Comparison of ENCODE assay signal across 20 mouse cellular contexts in genomic region chr19:40936038-40936437, GRCm38 (mm10). TPM values are rescaled to one million over a fixed set of nuclear protein-coding genes. Genes with fewer than 3 reads are reported as not detected.
A peak's percentile ranks its signal among the peaks of the same experiment; 100 is the strongest.
DNase-seq lines count a peak whose midpoint lies in the region; ATAC-seq lines count a peak whose summit lies in the region.
"Had no signal": no experiment of that assay in that cellular context is flagged by ENCODE, and none has a peak within 500 bp of the region (broad histone marks: within the 10 kb centered on the region; RNA-seq: fewer than 3 reads in every experiment).

No protein-coding gene starts in this region.

- peaks cover 46% of the 10 kb centered on the region for H3K36me3 ChIP-seq in splenic B cell, adult 2 months (ENCODE audit: control insufficient read depth, insufficient read depth, low read length, poor library complexity, severe bottlenecking)
- H3K36me3 ChIP-seq in hindbrain, embryonic 10.5 days, result no peaks in the 10 kb centered on the region
- H3K36me3 ChIP-seq in kidney, embryonic 16.5 days (ENCODE audit: insufficient read depth, low read length), result 0 out of 2 replicates have a peak, but pooled peaks cover 3% of the 10 kb centered on the region
- H3K36me3 ChIP-seq: embryonic facial prominence, embryonic 15.5 days; forebrain, embryonic 10.5 days; hindbrain, embryonic 13.5 days; intestine, embryonic 15.5 days had no signal

- no peak overlapping the region for H3K4me3 ChIP-seq in hindbrain, embryonic 10.5 days
- no peak overlapping the region for H3K4me3 ChIP-seq in kidney, embryonic 16.5 days (ENCODE audit: low read length)
- H3K4me3 ChIP-seq: embryonic facial prominence, embryonic 15.5 days; forebrain, embryonic 10.5 days; hindbrain, embryonic 13.5 days; intestine, embryonic 15.5 days; kidney, embryonic 15.5 days had no signal

- H3K27me3 ChIP-seq in splenic B cell, adult 2 months (ENCODE audit: control insufficient read depth, insufficient read depth, low read length, poor library complexity, severe bottlenecking), result no peaks in the 10 kb centered on the region
- H3K27me3 ChIP-seq in hindbrain, embryonic 10.5 days (ENCODE audit: insufficient read depth, poor library complexity, severe bottlenecking), result no peaks in the 10 kb centered on the region
- no peaks in the 10 kb centered on the region for H3K27me3 ChIP-seq in kidney, embryonic 16.5 days (ENCODE audit: insufficient read depth, low read length)
- H3K27me3 ChIP-seq: embryonic facial prominence, embryonic 15.5 days; hindbrain, embryonic 13.5 days; intestine, embryonic 15.5 days; kidney, embryonic 15.5 days had no signal

- H3K9ac ChIP-seq in kidney, embryonic 16.5 days (replicated peaks; ENCODE audit: low read length), result no peak overlapping the region
- H3K9ac ChIP-seq: embryonic facial prominence, embryonic 15.5 days; hindbrain, embryonic 13.5 days; intestine, embryonic 15.5 days; kidney, embryonic 15.5 days; lung, embryonic 14.5 days had no signal

- H3K4me1 ChIP-seq in hindbrain, embryonic 10.5 days (replicated peaks), result peaks cover 5% of the 10 kb centered on the region
- no peaks in the 10 kb centered on the region for H3K4me1 ChIP-seq in kidney, embryonic 16.5 days (ENCODE audit: insufficient read depth, low read length)
- H3K4me1 ChIP-seq: embryonic facial prominence, embryonic 15.5 days; hindbrain, embryonic 13.5 days; intestine, embryonic 15.5 days; kidney, embryonic 15.5 days had no signal

- H3K27ac ChIP-seq in hindbrain, embryonic 10.5 days, result no peak overlapping the region
- H3K27ac ChIP-seq in kidney, embryonic 16.5 days (ENCODE audit: low read length), result no peak overlapping the region
- H3K27ac ChIP-seq: embryonic facial prominence, embryonic 15.5 days; forebrain, embryonic 10.5 days; hindbrain, embryonic 13.5 days; intestine, embryonic 15.5 days; kidney, embryonic 15.5 days; macrophage had no signal

- H3K9me3 ChIP-seq in hindbrain, embryonic 10.5 days, result peaks cover 13% of the 10 kb centered on the region; the same call in 1 of the 2 replicates
- peaks cover 6% of the 10 kb centered on the region for H3K9me3 ChIP-seq in kidney, embryonic 16.5 days (ENCODE audit: low read length)
- H3K9me3 ChIP-seq: embryonic facial prominence, embryonic 15.5 days; intestine, embryonic 15.5 days had no signal

- 28% methylated on average over 5 of the region's 5 CpGs for WGBS in hindbrain, embryonic 10.5 days
- 55% methylated on average over 5 of the region's 5 CpGs for WGBS in kidney, embryonic 16.5 days

- H3K4me2 ChIP-seq in kidney, embryonic 16.5 days (replicated peaks; ENCODE audit: low read depth, low read length), result no peak overlapping the region
- H3K4me2 ChIP-seq: embryonic facial prominence, embryonic 15.5 days; hindbrain, embryonic 13.5 days; intestine, embryonic 15.5 days; kidney, embryonic 15.5 days; lung, embryonic 14.5 days had no signal

- ATAC-seq in kidney, embryonic 16.5 days (ENCODE audit: low FRiP score, low TSS enrichment), result no peak
- ATAC-seq: intestine, embryonic 15.5 days; midbrain, embryonic 16.5 days had no signal

- peak; percentile 26 for DNase-seq in adrenal gland, postnatal 10 days
- DNase-seq in adrenal gland, adult 2 months, result no peak
- peak; percentile 4 for DNase-seq in c-Kit-positive CD71-negative TER-119-negative erythroid progenitor cells, embryonic 14.5 days (ENCODE audit: low read depth)
- DNase-seq in splenic B cell, adult 2 months (ENCODE audit: low read depth, low spot score), result peak; percentile 1
- DNase-seq in thymus, postnatal 4 days, result peak; percentile 62
- DNase-seq in spleen, postnatal 36 days (ENCODE audit: low spot score in 2 of 2), result no peak
- no peak for DNase-seq in hindbrain, embryonic 10.5 days (ENCODE audit: low spot score)
- DNase-seq: cerebellum, postnatal 10 days; embryo, embryonic 11 days; left cerebral cortex, postnatal 4 days; lung, embryonic 14.5 days had no signal

RNA-seq across cellular contexts. Expression of gene Zfp518a, which starts 41.5 kb away (rescaled TPM):
- total RNA-seq in adrenal gland, postnatal 10 days (2021), result 10 to 100 TPM; 12.0 to 15.2 TPM
- 10 to 100 TPM; 11.0 to 12.4 TPM for total RNA-seq in adrenal gland, adult 2 months (2021)
- 0.16 and 0.21 TPM in 2 replicates for polyA plus RNA-seq in adrenal gland, adult 2 months (2012; rRNA removed)
- polyA plus RNA-seq in hindbrain, embryonic 10.5 days (2016; fragmentation: Nextera tagmentation; extraction: Ambion mirVana), result 10.1 and 11.3 TPM in 2 replicates
- 11.6 and 12.7 TPM in 2 replicates for polyA plus RNA-seq in kidney, embryonic 16.5 days (2015; fragmentation: Nextera tagmentation; extraction: Ambion mirVana)

RNA-seq across cellular contexts. Expression of gene Blnk, which starts 58.3 kb away (rescaled TPM):
- 1 to 10 TPM; 1.5 to 1.8 TPM for total RNA-seq in adrenal gland, postnatal 10 days (2021)
- 1 to 10 TPM; 1.2 to 1.8 TPM for total RNA-seq in adrenal gland, adult 2 months (2021)
- 0.96 and 1.3 TPM in 2 replicates for polyA plus RNA-seq in adrenal gland, adult 2 months (2012; rRNA removed)
- 0.31 and 0.35 TPM in 2 replicates for polyA plus RNA-seq in hindbrain, embryonic 10.5 days (2016; fragmentation: Nextera tagmentation; extraction: Ambion mirVana)
- polyA plus RNA-seq in kidney, embryonic 16.5 days (2015; fragmentation: Nextera tagmentation; extraction: Ambion mirVana), result 19.2 and 20.8 TPM in 2 replicates
- total RNA-seq: MEL had no signal

Comparison
In these comparisons a context has a peak if more than half of its experiments do, and no peak if none do; other contexts are left out.
1. DNase-seq: peak in adrenal gland, postnatal 10 days (single experiment), c-Kit-positive CD71-negative TER-119-negative erythroid progenitor cells, embryonic 14.5 days (single experiment), splenic B cell, adult 2 months (single experiment) and thymus, postnatal 4 days (single experiment); none in adrenal gland, adult 2 months (single experiment), spleen, postnatal 36 days (0 of 2) and hindbrain, embryonic 10.5 days (single experiment).